Mouse (Mus musculus): ENCODE results near the gene Ntpcr.

- no peak for TF ChIP-seq CTCF (IDR thresholded peaks at IDR 0.05; ENCODE audit: control insufficient read depth, insufficient read depth, low read length)
- no peak for TF ChIP-seq POLR2A (IDR thresholded peaks at IDR 0.05; ENCODE audit: borderline replicate concordance, control insufficient read depth, low read depth, low read length)
These were observed 52.4 kb downstream of the Ntpcr start for GRCm38 (mm10) chr8:125782161-125782560.
